ENCODE assay signal across 8 mouse cellular contexts in the genomic region with DNA sequence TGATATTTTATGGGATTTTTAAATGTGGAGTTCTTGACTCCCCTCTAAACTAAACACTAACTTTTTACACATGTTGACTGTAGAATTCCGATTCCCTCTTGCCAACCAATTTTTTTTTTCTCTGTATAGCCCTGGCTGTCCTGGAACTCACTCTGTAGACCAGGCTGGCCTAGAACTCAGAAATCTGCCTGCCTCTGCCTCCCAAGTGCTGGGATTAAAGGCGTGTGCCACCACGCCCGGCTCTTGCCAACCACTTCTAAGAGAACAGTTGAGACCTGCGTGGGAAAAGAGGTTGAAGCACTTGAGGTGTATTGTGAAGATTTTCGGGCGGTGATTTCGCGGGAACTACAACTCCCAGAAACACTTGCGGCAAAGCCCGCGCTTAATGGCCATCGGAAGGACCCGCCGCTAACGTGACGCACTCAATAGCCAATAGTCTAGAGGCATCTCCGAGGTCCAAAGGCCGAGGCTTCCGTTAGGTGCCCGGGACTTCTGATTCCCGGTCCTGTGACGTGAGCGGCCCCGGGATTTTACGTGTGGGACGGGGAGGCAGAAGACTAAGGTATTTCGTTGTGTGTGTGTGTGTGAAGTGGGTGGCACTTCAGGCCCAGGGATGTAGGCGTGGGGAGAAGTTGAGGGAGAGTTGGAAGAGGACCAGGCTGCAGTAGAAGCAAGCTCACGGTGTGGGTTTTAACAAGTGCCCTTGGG. TPM values are rescaled to one million over a fixed set of nuclear protein-coding genes. Genes with fewer than 3 reads are reported as not detected.
DNase-seq lines count a peak whose midpoint lies in the region; ATAC-seq lines count a peak whose summit lies in the region.

Gene Wdcp (plus strand): TSS at position 414 of the 708 bp plus-strand sequence.

- H3K79me2 ChIP-seq in macrophage (ENCODE audit: inconsistent target), result peaks cover 56% of the 10 kb centered on the region

- H3K27ac ChIP-seq in hindbrain, embryonic 16.5 days (ENCODE audit: low read depth, low read length), result peak within 1 kb of the TSS; percentile 7; the same call in 1 of the 2 replicates
- peak within 1 kb of the TSS; percentile 44 for H3K27ac ChIP-seq in macrophage

- H3K4me1 ChIP-seq in hindbrain, embryonic 16.5 days (ENCODE audit: control insufficient read depth, insufficient read depth, low read depth, low read length), result peaks cover 15% of the 10 kb centered on the region

- H3K4me3 ChIP-seq in hindbrain, embryonic 16.5 days (ENCODE audit: low read length), result peak within 1 kb of the TSS; percentile 51
- peak within 1 kb of the TSS; percentile 88 for H3K4me3 ChIP-seq in macrophage (ENCODE audit: inconsistent target)

- H3K4me2 ChIP-seq in hindbrain, embryonic 16.5 days (ENCODE audit: low read length), result peak within 1 kb of the TSS; percentile 75

- H3K36me3 ChIP-seq in hindbrain, embryonic 16.5 days (ENCODE audit: control insufficient read depth, insufficient read depth, low read length), result no peaks in the 10 kb centered on the region
- H3K36me3 ChIP-seq in macrophage (ENCODE audit: inconsistent target), result peaks cover under 1% of the 10 kb centered on the region; the same call in 1 of the 2 replicates

- peak; percentile 74 for DNase-seq in WW6 (ENCODE audit: low read depth, low spot score)
- peak; percentile 54 to 79 for DNase-seq in cerebellum, postnatal 4 days (ENCODE audit: low spot score in 2 of 2)
- DNase-seq in gastrocnemius, adult 18-20 months (ENCODE audit: low spot score), result peak; percentile 91
- DNase-seq in left cerebral cortex, adult 18-20 months (ENCODE audit: low spot score in 2 of 2), result peak; percentile 86 to 92
- DNase-seq in right cerebral cortex, adult 18-20 months, result peak; percentile 95
- DNase-seq in urinary bladder, postnatal 10 days (ENCODE audit: low spot score), result peak; percentile 54

- H3K27me3 ChIP-seq in hindbrain, embryonic 16.5 days (replicated peaks; ENCODE audit: control insufficient read depth, insufficient read depth, low read length), result no peaks in the 10 kb centered on the region

- H3K9me3 ChIP-seq in hindbrain, embryonic 16.5 days (ENCODE audit: control insufficient read depth, low read length), result no peaks in the 10 kb centered on the region

- peak; percentile 93 for ATAC-seq in hindbrain, embryonic 16.5 days

- peak within 1 kb of the TSS; percentile 52 for H3K9ac ChIP-seq in hindbrain, embryonic 16.5 days (ENCODE audit: low read depth, low read length)

- under 1% methylated on average over 30 of the region's 30 CpGs for WGBS in hindbrain, embryonic 16.5 days
- WGBS in macrophage (ENCODE audit: missing documents), result 2% methylated on average over 30 of the region's 30 CpGs

RNA-seq across cellular contexts. Expression of gene Wdcp, which starts in this region (rescaled TPM):
- 1 to 10 TPM; 5.6 to 6.2 TPM for total RNA-seq in gastrocnemius, adult 18-20 months (2021)
- 12.4 and 14.6 TPM in 2 replicates for polyA plus RNA-seq in hindbrain, embryonic 16.5 days (2015; fragmentation: Nextera tagmentation; extraction: Ambion mirVana)
- 10 to 100 TPM; 12.0 to 12.9 TPM for total RNA-seq in left cerebral cortex, adult 18-20 months (2021)
- total RNA-seq in macrophage (2018; cell fraction: chromatin; rRNA removed), result 10 to 100 TPM in 13 of 26 experiments, 1 to 10 TPM in 13; 1.9 to 20.7 (median 10.1) TPM
- total RNA-seq in macrophage (2018; cell fraction: cytosol; rRNA removed), result 1 to 10 TPM; 1.4 to 5.8 (median 3.6) TPM
- total RNA-seq in macrophage (2018; cell fraction: nucleus; rRNA removed), result 10 to 100 TPM in 10 of 26 experiments, 1 to 10 TPM in 16; 1.6 to 18.6 (median 7.7) TPM
- 3.4 to 8.2 TPM (median 3.6 TPM) in 3 replicates for polyA plus RNA-seq in macrophage (2018)

Comparison
In these comparisons a context has a peak if more than half of its experiments do, and no peak if none do; other contexts are left out.
1. Peak in every context shown above with its lines: DNase-seq, ATAC-seq, H3K4me3 ChIP-seq and H3K27ac ChIP-seq.